Mouse (Mus musculus) stomach, postnatal 0 days (tissue): ENCODE data around the gene Acadl. TPM values are rescaled to one million over a fixed set of nuclear protein-coding genes. Genes with fewer than 3 reads are reported as not detected.

Source experiments
- ATAC-seq: fragments of 200-750 bp; cut with Nextera tagmentation; 2 replicates; pipeline ENCODE4 v1.8.0; 2017; ENCODE audit not compliant: low FRiP score, low TSS enrichment
- DNase-seq: peaks from one replicate; pipeline ENCODE4 v3.0.0-alpha.2; 2016; ENCODE audit warnings: low spot score
- H3K27ac ChIP-seq: fragments of 300-500 bp; sonication (generic); replicated peaks from 2 replicates; pipeline ENCODE4 v1.5.1; 2014; ENCODE audit warnings: mild to moderate bottlenecking, control low read depth
- H3K27me3 ChIP-seq: fragments of 300-500 bp; sonication (generic); 2 replicates; pipeline ENCODE4 v1.6.1; 2014; ENCODE audit warnings: low read length; ENCODE audit not compliant: control insufficient read depth, insufficient read depth
- H3K36me3 ChIP-seq: fragments of 300-500 bp; sonication (generic); 2 replicates; pipeline ENCODE4 v1.6.1; 2014; ENCODE audit warnings: low read length, mixed read lengths; ENCODE audit not compliant: control insufficient read depth, insufficient read depth
- H3K4me1 ChIP-seq: fragments of 300-500 bp; sonication (generic); replicated peaks from 2 replicates; pipeline ENCODE4 v1.6.1; 2014; ENCODE audit warnings: antibody characterized with exemption; ENCODE audit not compliant: control insufficient read depth, insufficient read depth
- H3K4me2 ChIP-seq: fragments of 300-500 bp; sonication (generic); replicated peaks from 2 replicates; pipeline ENCODE4 v1.6.1; 2014; ENCODE audit warnings: low read depth, mild to moderate bottlenecking, control low read depth, moderate library complexity
- H3K4me3 ChIP-seq: fragments of 300-500 bp; sonication (generic); 2 replicates; pipeline ENCODE4 v1.5.1; 2014; ENCODE audit warnings: low read depth, low read length, control low read depth
- H3K9ac ChIP-seq: fragments of 300-500 bp; sonication (generic); 2 replicates; pipeline ENCODE4 v1.6.1; 2014; ENCODE audit warnings: mild to moderate bottlenecking, low read length, control low read depth, mixed read lengths
- H3K9me3 ChIP-seq: fragments of 300-500 bp; sonication (generic); 2 replicates; pipeline ENCODE4 v1.6.1; 2016; ENCODE audit warnings: low read length; ENCODE audit not compliant: control insufficient read depth
- CTCF ChIP-seq: IDR thresholded peaks from 2 replicates; pipeline ENCODE4 v1.5.1; 2016; ENCODE audit warnings: antibody characterized with exemption, low read depth, mild to moderate bottlenecking, moderate library complexity
- EP300 ChIP-seq: optimal IDR thresholded peaks from 2 replicates; pipeline ENCODE3; 2016; ENCODE audit warnings: antibody characterized with exemption
- WGBS: fragments of 180-500 bp; shearing (Covaris S2); extraction: QIAGEN DNeasy Blood & Tissue Kit; methylation state at CpG from one replicate; pipeline ENCODE4 v1.1.7; 2014; 5-methylcytosine and 5-hydroxymethylcytosine counted together
- polyA plus RNA-seq: library from polyadenylated mRNA; unstranded; fragments of >200 nt; fragmentation: Nextera tagmentation; extraction: Ambion mirVana; gene quantifications from 2 replicates; pipeline ENCODE4 v1.2.1, GENCODE M21; 2015

Gene Acadl
- polyA plus RNA-seq, 1 experiment from 2014 or later, result 232 TPM

- no peak for TF ChIP-seq EP300
- TF ChIP-seq CTCF, result no peak
- H3K27me3 ChIP-seq, result no peaks in the 10 kb centered on the region
- H3K36me3 ChIP-seq, result no peaks in the 10 kb centered on the region
- ATAC-seq (peak; percentile 48), DNase-seq (peak; percentile 67)
- under 1% methylated on average over 39 of the region's 39 CpGs for WGBS
- H3K27ac ChIP-seq, result peak overlapping the region; percentile 97
- H3K9me3 ChIP-seq, result no peaks in the 10 kb centered on the region
- no peaks in the 10 kb centered on the region for H3K4me1 ChIP-seq
- H3K4me2 ChIP-seq, result peak overlapping the region; percentile 86
- H3K4me3 ChIP-seq, result peak overlapping the region; percentile 84
- H3K9ac ChIP-seq, result peak overlapping the region; percentile 80
These were observed 46.9 kb downstream of the Acadl start for GRCm38 (mm10) chr1:66815941-66816777.

- Histone ChIP-seq H3K36me3 (no peaks in the 10 kb centered on the region), H3K4me3 (no peak overlapping the region), H3K4me1 (no peaks in the 10 kb centered on the region), H3K4me2 (peak overlapping the region; percentile 26), H3K27me3 (no peaks in the 10 kb centered on the region), H3K9me3 (no peaks in the 10 kb centered on the region), H3K27ac (peak overlapping the region; percentile 30; the same call in 1 of the 2 replicates), H3K9ac (0 out of 2 replicates have a peak overlapping the region, but pooled peaks have one; percentile 23)
- ATAC-seq (no peak), DNase-seq (no peak)
- WGBS, result 45% methylated on average over 8 of the region's 8 CpGs
- TF ChIP-seq CTCF (no peak), EP300 (no peak)
These were observed 48.3 kb downstream of the Acadl start for GRCm38 (mm10) chr1:66814756-66815155.

DNA sequence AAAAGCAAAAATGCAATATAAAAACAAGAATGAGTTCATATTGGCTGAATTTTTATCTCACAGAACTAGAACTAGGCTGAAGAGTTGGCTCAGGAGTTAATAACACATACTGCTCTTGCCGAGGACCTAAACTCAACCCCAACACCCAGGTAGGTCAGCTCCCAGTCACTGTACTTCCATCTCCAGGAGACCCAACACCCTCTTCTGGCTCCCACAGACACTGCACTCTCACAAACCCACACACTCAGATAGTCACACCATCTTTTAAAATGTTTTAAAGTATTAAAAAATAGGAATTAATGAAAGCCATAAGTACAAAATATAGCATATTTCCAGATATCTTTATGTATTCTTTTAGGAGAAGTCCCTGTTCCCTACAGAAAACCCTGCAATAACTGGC lies 49.9 kb downstream of the Acadl start:
- Histone ChIP-seq H3K36me3 (no peaks in the 10 kb centered on the region), H3K4me2 (no peak overlapping the region), H3K9me3 (no peaks in the 10 kb centered on the region), H3K27ac (no peak overlapping the region), H3K4me3 (no peak overlapping the region), H3K27me3 (no peaks in the 10 kb centered on the region), H3K4me1 (no peaks in the 10 kb centered on the region), H3K9ac (no peak overlapping the region)
- WGBS, result 60% methylated on average over 1 of the region's 1 CpGs
- TF ChIP-seq CTCF (peak; percentile 40), EP300 (no peak)
- ATAC-seq (no peak), DNase-seq (no peak)

GRCm38 (mm10) chr1:66806821-66807220 lies 56.3 kb downstream of the Acadl start:
- no peak overlapping the region for H3K9ac ChIP-seq
- no peak for DNase-seq
- TF ChIP-seq CTCF, result no peak
- no peak for TF ChIP-seq EP300

GRCm38 (mm10) chr1:66805408-66805807 lies 57.7 kb downstream of the Acadl start:
- H3K4me1 ChIP-seq, result no peaks in the 10 kb centered on the region
- no peak overlapping the region for H3K9ac ChIP-seq
- DNase-seq (no peak), ATAC-seq (no peak)
- H3K4me2 ChIP-seq, result no peak overlapping the region
- H3K27me3 ChIP-seq, result no peaks in the 10 kb centered on the region
- WGBS, result 93% methylated on average over 1 of the region's 1 CpGs
- H3K9me3 ChIP-seq, result no peaks in the 10 kb centered on the region
- H3K4me3 ChIP-seq, result no peak overlapping the region
- H3K36me3 ChIP-seq, result no peaks in the 10 kb centered on the region; the same call in 1 of the 2 replicates
- TF ChIP-seq CTCF (no peak; the same call in 1 of the 2 replicates), EP300 (no peak)
- H3K27ac ChIP-seq, result no peak overlapping the region

More at GRCm38 (mm10) chr1:66806821-66807220, 56.3 kb downstream of the Acadl start:
- Histone ChIP-seq H3K4me2 (no peak overlapping the region), H3K27ac (no peak overlapping the region), H3K4me3 (no peak overlapping the region), H3K27me3 (no peaks in the 10 kb centered on the region), H3K9me3 (no peaks in the 10 kb centered on the region), H3K4me1 (no peaks in the 10 kb centered on the region), H3K36me3 (no peaks in the 10 kb centered on the region)
- ATAC-seq, result no peak
- WGBS, result 89% methylated on average over 1 of the region's 1 CpGs

DNA sequence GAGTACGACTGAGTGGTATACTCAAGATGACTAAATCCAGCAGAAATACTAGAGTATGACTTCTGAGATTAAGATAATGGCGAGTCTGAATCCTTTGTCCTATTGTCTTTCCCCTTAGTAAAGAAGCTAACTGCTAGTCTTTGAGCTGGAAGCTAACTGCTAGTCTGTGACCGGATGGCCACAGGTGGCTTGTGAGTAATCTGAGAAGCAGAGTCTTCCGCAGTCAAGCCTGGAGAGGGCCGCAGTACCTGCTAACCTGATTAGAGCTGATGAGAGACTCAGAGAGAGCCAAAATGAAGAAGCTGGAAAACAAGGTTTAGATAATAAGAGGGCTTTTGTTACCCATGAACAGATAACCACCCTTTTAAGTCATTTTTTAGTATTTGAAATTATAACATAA lies 58.4 kb downstream of the Acadl start:
- ATAC-seq (no peak), DNase-seq (no peak)
- no peaks in the 10 kb centered on the region for H3K4me1 ChIP-seq
- WGBS, result 79% methylated on average over 5 of the region's 5 CpGs
- no peak overlapping the region for H3K4me3 ChIP-seq
- H3K27ac ChIP-seq, result no peak overlapping the region
- H3K27me3 ChIP-seq, result no peaks in the 10 kb centered on the region
- no peak overlapping the region for H3K9ac ChIP-seq
- H3K4me2 ChIP-seq, result no peak overlapping the region
- no peaks in the 10 kb centered on the region for H3K9me3 ChIP-seq
- H3K36me3 ChIP-seq, result no peaks in the 10 kb centered on the region; the same call in 1 of the 2 replicates
- TF ChIP-seq CTCF (no peak), EP300 (no peak)
